10 mouse cellular contexts compared by ENCODE assay signal in genomic region chr15:97276660-97277153, GRCm38 (mm10). TPM values are rescaled to one million over a fixed set of nuclear protein-coding genes. Genes with fewer than 3 reads are reported as not detected.
DNase-seq lines count a peak whose midpoint lies in the region; ATAC-seq lines count a peak whose summit lies in the region.
"Had no signal": no experiment of that assay in that cellular context is flagged by ENCODE, and none has a peak within 500 bp of the region (broad histone marks: within the 10 kb centered on the region; RNA-seq: fewer than 3 reads in every experiment).

No protein-coding gene starts in this region.

- H3K4me2 ChIP-seq in hindbrain, embryonic 13.5 days: peak overlapping the region; percentile 29; the same call in 1 of the 2 replicates
- H3K4me2 ChIP-seq in midbrain, embryonic 16.5 days (ENCODE audit: low read length): peak overlapping the region; percentile 26
- H3K4me2 ChIP-seq: heart, embryonic 15.5 days had no signal

- no peak for DNase-seq in hindbrain, embryonic 10.5 days (ENCODE audit: low spot score)
- DNase-seq in Muller cell, postnatal 12 days (ENCODE audit: inconsistent ontology term): peak; percentile 56
- DNase-seq in forelimb bud, embryonic 11.5 days (ENCODE audit: low read depth, low spot score): peak; percentile 35
- DNase-seq in right cerebral cortex, postnatal 4 days: no peak
- DNase-seq in cerebellum, adult 11 months: no peak
- no peak for DNase-seq in MN1 (ENCODE audit: low spot score)
- DNase-seq: cerebellum, postnatal 25 days had no signal

- no peak overlapping the region for H3K9ac ChIP-seq in hindbrain, embryonic 13.5 days
- H3K9ac ChIP-seq in midbrain, embryonic 16.5 days (ENCODE audit: low read depth, low read length): peak overlapping the region; percentile 30; the same call in 1 of the 2 replicates
- H3K9ac ChIP-seq: heart, embryonic 15.5 days had no signal

- ATAC-seq in hindbrain, embryonic 13.5 days (ENCODE audit: low FRiP score): peak; percentile 46; the same call in 1 of the 2 replicates
- peak; percentile 66 for ATAC-seq in midbrain, embryonic 16.5 days

- no peak overlapping the region for H3K4me3 ChIP-seq in hindbrain, embryonic 13.5 days
- no peak overlapping the region for H3K4me3 ChIP-seq in hindbrain, embryonic 10.5 days
- H3K4me3 ChIP-seq in midbrain, embryonic 16.5 days (ENCODE audit: low read depth, low read length): no peak overlapping the region
- H3K4me3 ChIP-seq: heart, embryonic 15.5 days had no signal

- H3K27ac ChIP-seq in hindbrain, embryonic 13.5 days: peak overlapping the region; percentile 60
- no peak overlapping the region for H3K27ac ChIP-seq in hindbrain, embryonic 10.5 days
- H3K27ac ChIP-seq in midbrain, embryonic 16.5 days (ENCODE audit: low read length): peak overlapping the region; percentile 45
- H3K27ac ChIP-seq: heart, embryonic 15.5 days had no signal

- H3K36me3 ChIP-seq in hindbrain, embryonic 13.5 days: no peaks in the 10 kb centered on the region
- no peaks in the 10 kb centered on the region for H3K36me3 ChIP-seq in hindbrain, embryonic 10.5 days
- H3K36me3 ChIP-seq in midbrain, embryonic 16.5 days (ENCODE audit: control insufficient read depth, insufficient read depth, low read length): no peaks in the 10 kb centered on the region
- H3K36me3 ChIP-seq: heart, embryonic 15.5 days had no signal

- H3K4me1 ChIP-seq in hindbrain, embryonic 13.5 days (replicated peaks): peaks cover 26% of the 10 kb centered on the region
- H3K4me1 ChIP-seq in hindbrain, embryonic 10.5 days (replicated peaks): peaks cover 30% of the 10 kb centered on the region
- peaks cover 21% of the 10 kb centered on the region for H3K4me1 ChIP-seq in midbrain, embryonic 16.5 days (ENCODE audit: control insufficient read depth, insufficient read depth, low read length)
- H3K4me1 ChIP-seq: heart, embryonic 15.5 days had no signal

- no peaks in the 10 kb centered on the region for H3K9me3 ChIP-seq in hindbrain, embryonic 13.5 days
- H3K9me3 ChIP-seq in hindbrain, embryonic 10.5 days: no peaks in the 10 kb centered on the region
- H3K9me3 ChIP-seq in midbrain, embryonic 16.5 days (replicated peaks; ENCODE audit: control insufficient read depth, low read length, poor library complexity, severe bottlenecking): no peaks in the 10 kb centered on the region
- H3K9me3 ChIP-seq: heart, embryonic 15.5 days had no signal

- 41% methylated on average over 20 of the region's 20 CpGs for WGBS in hindbrain, embryonic 13.5 days
- 72% methylated on average over 20 of the region's 20 CpGs for WGBS in hindbrain, embryonic 10.5 days
- 28% methylated on average over 20 of the region's 20 CpGs for WGBS in midbrain, embryonic 16.5 days

- H3K27me3 ChIP-seq in hindbrain, embryonic 13.5 days: no peaks in the 10 kb centered on the region
- H3K27me3 ChIP-seq in hindbrain, embryonic 10.5 days (ENCODE audit: insufficient read depth, poor library complexity, severe bottlenecking): no peaks in the 10 kb centered on the region
- H3K27me3 ChIP-seq in midbrain, embryonic 16.5 days (ENCODE audit: control insufficient read depth, insufficient read depth, low read depth, low read length): no peaks in the 10 kb centered on the region
- H3K27me3 ChIP-seq: heart, embryonic 15.5 days had no signal

RNA-seq across cellular contexts. Expression of gene Amigo2, which starts 29.6 kb away (rescaled TPM):
- 7.2 and 8.7 TPM in 2 replicates for polyA plus RNA-seq in hindbrain, embryonic 13.5 days (2015; fragmentation: Nextera tagmentation; extraction: Ambion mirVana)
- polyA plus RNA-seq in hindbrain, embryonic 10.5 days (2016; fragmentation: Nextera tagmentation; extraction: Ambion mirVana): 5.0 and 5.9 TPM in 2 replicates
- polyA plus RNA-seq in midbrain, embryonic 16.5 days (2015; fragmentation: Nextera tagmentation; extraction: Ambion mirVana): 18.0 and 19.7 TPM in 2 replicates

RNA-seq across cellular contexts. Expression of gene Pced1b, which starts 29.8 kb away (rescaled TPM):
- 4.2 and 4.5 TPM in 2 replicates for polyA plus RNA-seq in hindbrain, embryonic 13.5 days (2015; fragmentation: Nextera tagmentation; extraction: Ambion mirVana)
- 3.4 and 3.5 TPM in 2 replicates for polyA plus RNA-seq in hindbrain, embryonic 10.5 days (2016; fragmentation: Nextera tagmentation; extraction: Ambion mirVana)
- polyA plus RNA-seq in midbrain, embryonic 16.5 days (2015; fragmentation: Nextera tagmentation; extraction: Ambion mirVana): 5.3 and 7.5 TPM in 2 replicates

Comparison
In these comparisons a context has a peak if more than half of its experiments do, and no peak if none do; other contexts are left out.
1. DNase-seq: peak in Muller cell, postnatal 12 days (single experiment) and forelimb bud, embryonic 11.5 days (single experiment); none in hindbrain, embryonic 10.5 days (single experiment), right cerebral cortex, postnatal 4 days (single experiment), cerebellum, adult 11 months (single experiment) and MN1 (single experiment).